Mouse (Mus musculus) ovary, postnatal 10 days (tissue): ENCODE data around the gene Morn3.

Source experiments
- DNase-seq: peaks from one replicate; pipeline ENCODE4 v3.0.0; 2022; ENCODE audit warnings: low spot score

Morn3 gene

DNA sequence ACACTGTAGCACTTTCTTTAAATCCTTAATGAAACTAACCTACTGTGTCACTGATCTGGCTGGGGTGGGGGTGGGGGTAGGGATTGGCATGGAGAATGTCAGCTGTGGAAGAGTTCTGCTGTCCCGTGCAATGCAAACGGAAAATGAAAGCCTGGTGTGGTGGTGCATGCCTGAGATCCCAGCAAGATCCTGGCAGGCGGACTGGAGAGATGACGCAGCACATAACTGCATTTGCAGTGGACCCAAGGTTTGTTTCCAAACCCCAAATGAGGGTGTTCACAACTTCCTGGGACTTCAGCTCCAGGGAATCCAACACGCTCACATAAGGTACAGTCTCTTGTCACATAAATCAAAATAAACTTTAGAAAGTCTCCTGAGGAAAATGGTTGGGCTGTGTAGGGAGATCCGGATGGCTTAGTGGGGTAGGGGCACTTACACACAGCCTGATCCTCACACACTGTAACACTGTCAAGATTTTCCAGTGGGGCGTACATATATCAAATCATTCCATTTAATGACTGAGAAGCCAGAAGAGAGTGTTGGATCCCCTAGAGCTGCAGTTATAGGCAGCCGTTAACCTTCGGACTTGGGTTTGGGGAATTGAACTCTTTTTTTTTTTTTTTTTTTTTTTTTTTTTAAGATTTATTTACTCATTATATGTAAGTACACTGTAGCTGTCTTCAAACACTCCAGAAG is 14.0 kb upstream of the Morn3 start:
- no peak for DNase-seq

GRCm38 (mm10) chr5:123059757-123060520 is 13.1 kb upstream of the Morn3 start:
- no peak for DNase-seq

GRCm38 (mm10) chr5:123058251-123059102 is 11.7 kb upstream of the Morn3 start:
- DNase-seq: no peak

DNA sequence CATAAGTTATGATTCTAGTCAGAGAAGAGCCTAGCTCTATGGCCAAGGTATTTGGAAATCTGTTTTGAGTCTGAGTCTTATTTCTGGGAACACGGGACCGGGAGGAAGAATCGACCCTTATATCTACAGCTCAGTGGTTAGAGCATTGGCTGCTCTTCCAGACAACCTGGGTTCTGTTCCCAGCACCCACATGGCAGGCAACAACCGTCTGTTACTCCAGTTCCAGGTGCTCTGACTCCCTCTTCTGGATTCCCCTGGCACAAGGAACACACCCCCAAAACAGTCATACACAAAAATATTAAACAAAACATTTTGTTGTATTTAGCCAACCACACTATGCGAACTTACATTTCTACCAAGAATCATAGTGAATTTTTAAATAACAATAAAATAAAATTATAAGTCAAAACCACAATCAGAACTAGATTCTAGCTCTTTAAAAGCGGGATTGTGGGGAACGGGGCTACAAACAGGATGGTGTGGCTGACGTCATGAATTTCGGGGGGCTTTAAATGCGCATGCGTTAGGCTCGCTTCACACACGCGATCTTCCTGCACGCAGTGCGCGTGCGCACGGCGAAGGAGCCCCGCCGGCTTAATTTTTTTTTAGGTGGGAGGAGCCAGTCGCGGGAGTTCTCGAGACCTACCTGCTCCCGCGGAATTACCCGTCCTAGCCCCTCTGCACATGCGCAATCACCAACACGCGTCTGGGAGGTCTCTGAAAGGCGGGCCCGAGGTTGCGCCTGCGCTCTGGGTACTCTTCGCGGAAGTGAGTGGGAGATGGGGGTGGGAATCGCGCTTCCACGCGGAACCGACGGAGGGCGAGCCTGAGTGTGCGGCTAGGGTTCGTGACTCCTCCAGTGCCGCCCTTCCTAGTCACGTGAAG is 10.8 kb upstream of the Morn3 start:
- peak; percentile 90 for DNase-seq

DNA sequence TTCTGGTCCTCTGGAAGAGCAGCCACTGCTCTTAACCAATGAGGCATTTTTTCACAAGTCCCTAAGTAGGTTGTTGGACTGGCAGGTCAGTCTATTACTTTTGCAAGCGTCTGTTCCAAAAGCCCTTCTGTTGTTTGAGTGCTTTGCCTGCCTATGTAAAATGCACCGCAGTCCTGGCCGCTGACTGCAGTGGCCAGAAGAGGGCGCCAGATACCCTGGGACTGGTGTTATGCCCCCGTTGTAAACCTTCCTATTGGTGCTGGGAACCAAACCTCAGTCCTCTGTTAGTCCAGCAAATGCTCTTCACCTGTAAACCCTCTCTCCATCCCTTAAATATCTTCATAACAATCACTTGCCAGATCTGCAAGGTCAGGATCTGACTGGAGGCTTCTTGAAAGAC is 4.9 kb upstream of the Morn3 start:
- no peak for DNase-seq

- no peak for DNase-seq
Observed at GRCm38 (mm10) chr5:123050918-123051317, 4.1 kb upstream of the Morn3 start.

DNA sequence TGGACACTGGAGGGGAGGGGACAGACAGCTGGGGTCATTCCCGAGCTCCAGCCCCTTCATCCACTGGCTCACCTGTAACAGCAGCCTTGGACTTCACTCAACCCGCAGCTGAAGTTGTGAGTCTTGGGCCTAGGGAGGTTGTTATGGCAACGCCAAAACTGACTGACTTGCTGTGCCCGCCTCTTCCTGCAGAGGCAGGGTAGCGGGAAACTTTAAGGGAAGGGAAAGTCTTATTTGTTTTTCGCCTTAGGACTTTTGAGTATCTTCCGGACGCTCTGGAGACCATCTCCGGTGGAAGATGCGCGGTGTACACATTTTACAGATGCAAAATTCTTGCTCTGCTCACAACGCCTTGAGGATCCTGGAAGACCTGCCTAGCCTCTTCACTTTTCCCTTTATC is 2.5 kb upstream of the Morn3 start:
- DNase-seq: no peak

- DNase-seq: no peak
Observed at GRCm38 (mm10) chr5:123045561-123046295, 1.1 kb downstream of the Morn3 start.

GRCm38 (mm10) chr5:123043856-123044255 is 3.0 kb downstream of the Morn3 start:
- DNase-seq: no peak

- DNase-seq: no peak
Observed at GRCm38 (mm10) chr5:123040796-123041195, 6.0 kb downstream of the Morn3 start.

DNA sequence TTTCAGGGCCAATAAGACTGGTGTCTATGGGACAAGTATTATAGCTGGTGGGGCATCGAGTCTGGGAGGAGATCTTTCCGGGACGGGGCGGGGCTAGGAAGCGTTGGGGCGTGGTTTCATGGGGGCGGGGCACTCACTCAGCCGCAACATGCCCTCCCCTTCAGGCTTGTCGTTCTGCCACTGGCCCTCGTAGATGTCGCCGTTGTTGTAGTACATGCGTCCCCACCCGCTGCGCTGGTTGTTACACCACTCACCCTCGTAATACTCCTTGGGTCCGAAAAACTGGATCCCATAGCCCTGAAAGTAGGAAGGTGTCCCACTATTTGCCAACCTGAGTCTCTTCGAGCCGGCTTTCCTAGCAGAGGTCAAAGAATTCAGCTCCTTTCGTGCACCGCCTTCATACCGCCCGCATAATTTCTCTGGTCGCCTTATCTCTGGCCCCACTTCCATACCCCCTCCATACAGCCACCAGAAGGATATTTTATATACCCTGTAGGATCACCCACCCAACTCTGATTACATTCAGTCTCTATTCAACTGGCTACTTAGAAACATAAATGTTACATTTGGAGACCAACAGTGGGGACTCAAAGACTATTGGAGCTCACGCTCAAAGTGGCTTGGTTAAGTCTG is 7.6 kb downstream of the Morn3 start:
- no peak for DNase-seq

GRCm38 (mm10) chr5:123038115-123038514 is 8.7 kb downstream of the Morn3 start:
- no peak for DNase-seq

- no peak for DNase-seq
Observed at GRCm38 (mm10) chr5:123035564-123035963, 11.3 kb downstream of the Morn3 start.

- DNase-seq: no peak
Observed at GRCm38 (mm10) chr5:123035089-123035488, 11.7 kb downstream of the Morn3 start.

DNA sequence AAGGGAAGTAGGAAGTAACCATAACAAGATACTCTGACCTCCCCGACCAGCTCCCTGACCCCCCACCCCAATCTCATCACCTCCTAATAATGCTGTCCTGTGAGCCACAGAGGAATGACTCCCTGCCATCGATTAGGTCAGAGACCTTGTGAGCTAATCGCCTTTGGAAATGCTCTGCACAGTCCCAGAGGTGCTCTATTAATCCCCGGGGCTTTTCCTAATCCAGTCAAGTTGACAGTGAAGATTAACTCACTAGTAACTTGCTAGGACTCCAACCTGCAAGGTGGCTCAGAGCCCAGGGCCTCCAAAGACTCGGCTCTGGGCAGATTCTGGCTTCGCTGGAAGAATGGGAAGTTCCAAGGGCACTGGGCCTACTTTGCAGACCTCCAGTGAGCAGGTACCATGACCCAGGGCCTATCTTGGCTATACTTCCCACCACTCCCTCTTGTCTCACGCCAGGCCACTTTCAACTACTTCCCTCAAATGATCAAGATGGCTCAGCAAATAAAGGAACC is 13.1 kb downstream of the Morn3 start:
- DNase-seq: no peak

- no peak for DNase-seq
Observed at GRCm38 (mm10) chr5:123031312-123031711, 15.5 kb downstream of the Morn3 start.

GRCm38 (mm10) chr5:123029729-123030128 is 17.1 kb downstream of the Morn3 start:
- DNase-seq: no peak

DNA sequence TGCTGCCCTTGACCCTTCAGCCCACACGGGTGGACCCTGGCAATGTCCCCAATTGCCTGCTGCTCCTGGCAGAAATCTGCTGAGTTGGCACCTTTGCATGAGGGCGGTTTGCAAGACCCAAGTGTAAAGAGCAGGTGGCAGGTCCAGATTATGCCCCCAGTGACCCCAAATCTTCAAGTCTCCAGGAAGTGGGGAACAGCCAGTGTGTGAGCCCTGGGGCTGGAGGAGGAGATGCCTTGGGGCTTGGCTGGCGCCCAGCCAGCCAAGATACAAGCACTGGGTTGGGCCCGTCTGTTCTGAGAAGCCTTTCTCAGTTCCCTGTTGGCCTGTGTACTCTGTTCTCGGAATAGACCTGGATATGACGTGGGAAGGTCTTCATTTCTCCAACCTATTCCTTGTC is 19.4 kb downstream of the Morn3 start:
- no peak for DNase-seq

- DNase-seq: no peak
Observed at GRCm38 (mm10) chr5:123026414-123026813, 20.4 kb downstream of the Morn3 start.

DNA sequence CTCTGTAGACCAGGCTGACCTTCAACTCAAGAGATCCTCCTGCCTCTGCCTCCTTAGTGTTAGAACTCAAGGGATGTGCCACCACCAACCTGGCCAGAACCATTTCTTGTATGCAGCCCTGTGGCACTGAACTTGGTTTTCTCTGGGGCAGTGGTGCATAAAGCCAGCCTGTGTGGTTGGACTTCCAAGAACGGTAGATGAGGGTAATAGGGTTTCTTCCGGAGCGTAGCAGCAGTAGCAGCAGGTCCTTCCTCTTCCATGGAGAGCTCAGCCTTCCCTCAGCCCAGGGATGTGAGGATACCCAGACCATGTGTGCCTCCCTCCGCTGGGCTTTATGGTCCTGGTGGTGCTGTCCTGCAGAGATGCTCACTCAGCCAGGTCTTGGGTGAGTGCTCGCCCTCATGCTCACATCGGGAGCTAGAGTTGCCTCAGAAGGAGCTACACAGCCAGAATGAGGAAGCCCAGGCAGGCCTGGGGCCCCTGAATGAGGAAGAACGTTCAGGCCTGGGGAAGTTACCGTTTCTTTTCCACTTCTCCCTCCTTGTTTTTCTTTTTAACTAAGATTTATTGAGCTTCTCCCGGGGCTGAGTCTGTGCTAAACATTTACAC is 21.7 kb downstream of the Morn3 start:
- no peak for DNase-seq
